20 mouse cellular contexts compared by ENCODE assay signal in genomic region chr7:83780881-83781280, GRCm38 (mm10). TPM values are rescaled to one million over a fixed set of nuclear protein-coding genes. Genes with fewer than 3 reads are reported as not detected.
"Had no signal": no experiment of that assay in that cellular context is flagged by ENCODE, and none has a peak within 500 bp of the region (broad histone marks: within the 10 kb centered on the region; RNA-seq: fewer than 3 reads in every experiment).

No protein-coding gene starts in this region.

- H3K9ac ChIP-seq: neural tube, embryonic 15.5 days; stomach, embryonic 15.5 days had no signal

- H3K27me3 ChIP-seq: neural tube, embryonic 15.5 days; stomach, embryonic 15.5 days had no signal

- H3K4me1 ChIP-seq: neural tube, embryonic 15.5 days; stomach, embryonic 15.5 days had no signal

- H3K4me3 ChIP-seq: neural tube, embryonic 15.5 days; stomach, embryonic 15.5 days had no signal

- H3K27ac ChIP-seq: neural tube, embryonic 15.5 days; stomach, embryonic 15.5 days; stomach, postnatal 0 days had no signal

- H3K9me3 ChIP-seq: neural tube, embryonic 15.5 days; stomach, embryonic 15.5 days had no signal

- H3K36me3 ChIP-seq: neural tube, embryonic 15.5 days; stomach, embryonic 15.5 days had no signal

- H3K4me2 ChIP-seq: neural tube, embryonic 15.5 days; stomach, embryonic 15.5 days had no signal

- DNase-seq: retina, postnatal 1 day; right cerebral cortex, adult 18-20 months; right cerebral cortex, postnatal 14 days; right cerebral cortex, postnatal 25 days; right cerebral cortex, postnatal 4 days; spleen, adult 18-20 months; thymus, adult 18-20 months; thymus, adult 2 months; thymus, postnatal 14 days; thymus, postnatal 25 days; thymus, postnatal 36 days; thymus, postnatal 4 days had no signal

RNA-seq across cellular contexts. Expression of gene Cfap161, which starts 13.8 kb away (rescaled TPM):
- total RNA-seq: neutrophil, adult 5-6 weeks had no signal
- polyA plus RNA-seq: small intestine, adult 2 months; spleen, adult 2 months; stomach, embryonic 16.5 days; urinary bladder, adult 2 months had no signal
